7 mouse cellular contexts compared by ENCODE assay signal in genomic region chr13:12255911-12256705, GRCm38 (mm10). TPM values are rescaled to one million over a fixed set of nuclear protein-coding genes. Genes with fewer than 3 reads are reported as not detected.
DNase-seq lines count a peak whose midpoint lies in the region; ATAC-seq and TF ChIP-seq lines count a peak whose summit lies in the region.

No protein-coding gene starts in this region.

- peak overlapping the region; percentile 68 for H3K4me2 ChIP-seq in forebrain, embryonic 11.5 days (ENCODE audit: low read depth, low read length, severe bottlenecking)
- peak overlapping the region; percentile 59 for H3K4me2 ChIP-seq in limb, embryonic 15.5 days
- peak overlapping the region; percentile 72; the same call in 1 of the 2 replicates for H3K4me2 ChIP-seq in stomach, postnatal 0 days (replicated peaks; ENCODE audit: low read depth)

- no peak overlapping the region for H3K27ac ChIP-seq in forebrain, embryonic 11.5 days (ENCODE audit: low read depth, low read length)
- H3K27ac ChIP-seq in limb, embryonic 15.5 days = no peak overlapping the region
- H3K27ac ChIP-seq in stomach, postnatal 0 days (replicated peaks) = no peak overlapping the region

- peak; percentile 3 for DNase-seq in lung, postnatal 36 days
- DNase-seq in lung, postnatal 14 days = no peak
- no peak for DNase-seq in forebrain, embryonic 11.5 days (ENCODE audit: low spot score)
- DNase-seq in stomach, postnatal 0 days (ENCODE audit: low spot score) = no peak
- DNase-seq in layer of hippocampus, adult 9-11 months = no peak
- DNase-seq in thymus, postnatal 14 days = no peak

- no peaks in the 10 kb centered on the region; the same call in 1 of the 2 replicates for H3K9me3 ChIP-seq in forebrain, embryonic 11.5 days (ENCODE audit: control insufficient read depth, low read length)
- no peaks in the 10 kb centered on the region for H3K9me3 ChIP-seq in limb, embryonic 15.5 days
- no peaks in the 10 kb centered on the region for H3K9me3 ChIP-seq in stomach, postnatal 0 days (ENCODE audit: control insufficient read depth, low read length)

- no peak for TF ChIP-seq EP300 in stomach, postnatal 0 days (optimal IDR thresholded peaks at IDR 0.05)

- WGBS in forebrain, embryonic 11.5 days = 78% methylated on average over 3 of the region's 3 CpGs
- 54% methylated on average over 3 of the region's 3 CpGs for whole genome bisulfite sequencing in limb, embryonic 15.5 days
- 57% methylated on average over 3 of the region's 3 CpGs for WGBS in stomach, postnatal 0 days

- H3K4me3 ChIP-seq in forebrain, embryonic 11.5 days (ENCODE audit: low read depth, low read length) = peak overlapping the region; percentile 73; the same call in 1 of the 2 replicates
- H3K4me3 ChIP-seq in limb, embryonic 15.5 days = peak overlapping the region; percentile 76
- H3K4me3 ChIP-seq in stomach, postnatal 0 days (ENCODE audit: low read depth, low read length) = peak overlapping the region; percentile 69; the same call in 1 of the 2 replicates

- H3K4me1 ChIP-seq in forebrain, embryonic 11.5 days (replicated peaks; ENCODE audit: control insufficient read depth, insufficient read depth, low read length) = peaks cover 4% of the 10 kb centered on the region; the same call in 1 of the 2 replicates
- H3K4me1 ChIP-seq in limb, embryonic 15.5 days = peaks cover 11% of the 10 kb centered on the region; the same call in 1 of the 2 replicates
- H3K4me1 ChIP-seq in stomach, postnatal 0 days (replicated peaks; ENCODE audit: control insufficient read depth, insufficient read depth) = no peaks in the 10 kb centered on the region

- no peak overlapping the region; the same call in 1 of the 2 replicates for H3K9ac ChIP-seq in forebrain, embryonic 11.5 days (ENCODE audit: low read length)
- no peak overlapping the region for H3K9ac ChIP-seq in limb, embryonic 15.5 days
- H3K9ac ChIP-seq in stomach, postnatal 0 days (ENCODE audit: low read length) = no peak overlapping the region; the same call in 1 of the 2 replicates

- TF ChIP-seq CTCF in stomach, postnatal 0 days (IDR thresholded peaks at IDR 0.05; ENCODE audit: low read depth) = no peak

- H3K36me3 ChIP-seq in forebrain, embryonic 11.5 days (ENCODE audit: control insufficient read depth, insufficient read depth, low read length) = no peaks in the 10 kb centered on the region; the same call in 1 of the 2 replicates
- peaks cover 4% of the 10 kb centered on the region for H3K36me3 ChIP-seq in limb, embryonic 15.5 days
- H3K36me3 ChIP-seq in stomach, postnatal 0 days (ENCODE audit: control insufficient read depth, insufficient read depth, low read length) = no peaks in the 10 kb centered on the region

- no peak for ATAC-seq in forebrain, embryonic 11.5 days (replicated peaks; ENCODE audit: low FRiP score)
- ATAC-seq in limb, embryonic 15.5 days (ENCODE audit: insufficient number of reproducible peaks, low FRiP score, low TSS enrichment, low read depth) = no peak
- ATAC-seq in stomach, postnatal 0 days (ENCODE audit: low FRiP score, low TSS enrichment) = no peak

- H3K27me3 ChIP-seq in forebrain, embryonic 11.5 days (ENCODE audit: control insufficient read depth, insufficient read depth, low read length) = no peaks in the 10 kb centered on the region
- no peaks in the 10 kb centered on the region for H3K27me3 ChIP-seq in limb, embryonic 15.5 days
- no peaks in the 10 kb centered on the region for H3K27me3 ChIP-seq in stomach, postnatal 0 days (ENCODE audit: control insufficient read depth, insufficient read depth, low read length)

RNA-seq across cellular contexts. Expression of gene Mtr, which starts 1.8 kb away (rescaled TPM):
- 16.1 and 16.3 TPM in 2 replicates for polyA plus RNA-seq in forebrain, embryonic 11.5 days (2014; fragmentation: Nextera tagmentation; extraction: Ambion mirVana)
- polyA plus RNA-seq in limb, embryonic 15.5 days (2015; fragmentation: Nextera tagmentation; extraction: Ambion mirVana) = 11.5 and 12.4 TPM in 2 replicates
- 2.2 and 2.9 TPM in 2 replicates for polyA plus RNA-seq in stomach, postnatal 0 days (2015; fragmentation: Nextera tagmentation; extraction: Ambion mirVana)
